Mouse (Mus musculus) adipocyte (in vitro differentiated cells): ENCODE data around the gene 4931440F15Rik.

Experiments used
- DNase-seq: peaks from one replicate; pipeline ENCODE4 v3.0.0-alpha.2; 2016; ENCODE audit warnings: low spot score

Gene 4931440F15Rik

GRCm38 (mm10) chr11:29801432-29802427 lies 23.7 kb downstream of the 4931440F15Rik start:
- DNase-seq, result peak; percentile 60

GRCm38 (mm10) chr11:29799839-29800238 lies 25.6 kb downstream of the 4931440F15Rik start:
- no peak for DNase-seq

- no peak for DNase-seq
Observed at GRCm38 (mm10) chr11:29795106-29795505, 30.4 kb downstream of the 4931440F15Rik start.

GRCm38 (mm10) chr11:29794475-29794874 lies 31.0 kb downstream of the 4931440F15Rik start:
- no peak for DNase-seq

GRCm38 (mm10) chr11:29790796-29791195 lies 34.7 kb downstream of the 4931440F15Rik start:
- DNase-seq, result no peak

- no peak for DNase-seq
Observed at GRCm38 (mm10) chr11:29788921-29789638, 36.4 kb downstream of the 4931440F15Rik start.

- no peak for DNase-seq
Observed at GRCm38 (mm10) chr11:29788499-29788898, 37.0 kb downstream of the 4931440F15Rik start.

GRCm38 (mm10) chr11:29787473-29787872 lies 38.0 kb downstream of the 4931440F15Rik start:
- DNase-seq, result no peak

GRCm38 (mm10) chr11:29786583-29787219 lies 38.8 kb downstream of the 4931440F15Rik start:
- DNase-seq, result no peak

GRCm38 (mm10) chr11:29779409-29780026 lies 46.0 kb downstream of the 4931440F15Rik start:
- DNase-seq, result no peak

- no peak for DNase-seq
Observed at GRCm38 (mm10) chr11:29778936-29779335, 46.5 kb downstream of the 4931440F15Rik start.

GRCm38 (mm10) chr11:29777964-29778363 lies 47.5 kb downstream of the 4931440F15Rik start:
- peak; percentile 69 for DNase-seq

- no peak for DNase-seq
Observed at GRCm38 (mm10) chr11:29774760-29775159, 50.7 kb downstream of the 4931440F15Rik start.

- no peak for DNase-seq
Observed at GRCm38 (mm10) chr11:29774296-29774695, 51.2 kb downstream of the 4931440F15Rik start.
